In genomic region chr7:5016057-5016456, GRCm38 (mm10) we compare ENCODE assay signal across 8 mouse cellular contexts. TPM values are rescaled to one million over a fixed set of nuclear protein-coding genes. Genes with fewer than 3 reads are reported as not detected.
DNase-seq lines count a peak whose midpoint lies in the region; ATAC-seq and TF ChIP-seq lines count a peak whose summit lies in the region.
"Had no signal": no experiment of that assay in that cellular context is flagged by ENCODE, and none has a peak within 500 bp of the region (broad histone marks: within the 10 kb centered on the region; RNA-seq: fewer than 3 reads in every experiment).

No protein-coding gene starts in this region.

- 45% methylated on average over 3 of the region's 3 CpGs for WGBS in lung, embryonic 15.5 days
- 68% methylated on average over 3 of the region's 3 CpGs for whole genome bisulfite sequencing in limb, embryonic 11.5 days
- WGBS in olfactory bulb, adult 2 months = 61% methylated on average over 3 of the region's 3 CpGs

- H3K4me3 ChIP-seq in lung, embryonic 15.5 days = peak overlapping the region; percentile 77
- peak overlapping the region; percentile 66 for H3K4me3 ChIP-seq in embryonic fibroblast, embryonic 13.5 days (ENCODE audit: insufficient read depth, low read length)
- H3K4me3 ChIP-seq in limb, embryonic 11.5 days (ENCODE audit: low read depth, low read length) = peak overlapping the region; percentile 72
- peak overlapping the region; percentile 79 for H3K4me3 ChIP-seq in olfactory bulb, adult 2 months (ENCODE audit: insufficient read depth, low read depth, low read length)

- H3K27me3 ChIP-seq in lung, embryonic 15.5 days = no peaks in the 10 kb centered on the region
- H3K27me3 ChIP-seq in limb, embryonic 11.5 days (ENCODE audit: control insufficient read depth, insufficient read depth, low read length) = no peaks in the 10 kb centered on the region

- no peaks in the 10 kb centered on the region for H3K9me3 ChIP-seq in lung, embryonic 15.5 days
- no peaks in the 10 kb centered on the region for H3K9me3 ChIP-seq in limb, embryonic 11.5 days (ENCODE audit: control insufficient read depth, low read length)

- peak overlapping the region; percentile 99 for H3K27ac ChIP-seq in lung, embryonic 15.5 days
- H3K27ac ChIP-seq in embryonic fibroblast, embryonic 13.5 days (ENCODE audit: insufficient read depth, low read length) = peak overlapping the region; percentile 72
- H3K27ac ChIP-seq in limb, embryonic 11.5 days (replicated peaks; ENCODE audit: low read depth, low read length) = peak overlapping the region; percentile 98
- H3K27ac ChIP-seq in olfactory bulb, adult 2 months (ENCODE audit: insufficient read depth, low read depth, low read length) = peak overlapping the region; percentile 92; the same call in 1 of the 2 replicates

- DNase-seq in lung, postnatal 4 days = no peak
- DNase-seq in limb, embryonic 11.5 days (ENCODE audit: low spot score) = no peak
- no peak for DNase-seq in frontal cortex, postnatal 36 days (ENCODE audit: low spot score in 2 of 2)
- no peak for DNase-seq in left cerebral cortex, postnatal 14 days (ENCODE audit: low spot score in 2 of 2)

- ATAC-seq in lung, embryonic 15.5 days (ENCODE audit: borderline replicate concordance, extremely low read depth, low FRiP score, low TSS enrichment) = no peak
- ATAC-seq in limb, embryonic 11.5 days (ENCODE audit: insufficient number of reproducible peaks, low FRiP score, low TSS enrichment, low read depth) = no peak

- peak overlapping the region; percentile 67 for H3K9ac ChIP-seq in lung, embryonic 15.5 days
- H3K9ac ChIP-seq in limb, embryonic 11.5 days (ENCODE audit: low read length) = no peak overlapping the region; the same call in 1 of the 2 replicates

- no peak for TF ChIP-seq CTCF in embryonic fibroblast, embryonic 13.5 days (IDR thresholded peaks at IDR 0.05; ENCODE audit: borderline replicate concordance, insufficient read depth, low read length)
- no peak for TF ChIP-seq CTCF in olfactory bulb, adult 2 months (IDR thresholded peaks at IDR 0.05; ENCODE audit: insufficient read depth, low read depth, low read length)

- intact Hi-C loops in left cerebral cortex, postnatal 14 days (cut with DNase I) = loop anchor here (5.0 kb wide), 1 partner anchor 41 kb away; no protein-coding TSS in a partner anchor

- H3K36me3 ChIP-seq in lung, embryonic 15.5 days = peaks cover 17% of the 10 kb centered on the region
- H3K36me3 ChIP-seq in limb, embryonic 11.5 days (ENCODE audit: control insufficient read depth, insufficient read depth, low read length) = peaks cover 15% of the 10 kb centered on the region

- no peak for TF ChIP-seq POLR2A in embryonic fibroblast, embryonic 13.5 days (IDR thresholded peaks at IDR 0.05; ENCODE audit: low read depth, low read length)
- no peak for TF ChIP-seq POLR2A in olfactory bulb, adult 2 months (IDR thresholded peaks at IDR 0.05; ENCODE audit: insufficient read depth, low read depth, low read length)

- peak overlapping the region; percentile 54 for H3K4me2 ChIP-seq in lung, embryonic 15.5 days
- H3K4me2 ChIP-seq in limb, embryonic 11.5 days (ENCODE audit: low read depth, severe bottlenecking) = peak overlapping the region; percentile 47

- peaks cover 23% of the 10 kb centered on the region for H3K4me1 ChIP-seq in lung, embryonic 15.5 days
- peaks cover 2% of the 10 kb centered on the region; the same call in 1 of the 2 replicates for H3K4me1 ChIP-seq in embryonic fibroblast, embryonic 13.5 days (ENCODE audit: control insufficient read depth, insufficient read depth, low read length)
- peaks cover 3% of the 10 kb centered on the region; the same call in 1 of the 2 replicates for H3K4me1 ChIP-seq in limb, embryonic 11.5 days (ENCODE audit: control insufficient read depth, insufficient read depth, low read length)
- H3K4me1 ChIP-seq in olfactory bulb, adult 2 months (ENCODE audit: control insufficient read depth, insufficient read depth, low read length) = peaks cover 4% of the 10 kb centered on the region; the same call in 1 of the 2 replicates

RNA-seq across cellular contexts. Expression of gene Gm44973, which starts 0.8 kb away (rescaled TPM):
- 1.2 TPM in 1 of 2 replicates, not detected in the other for polyA plus RNA-seq in lung, embryonic 15.5 days (2015; fragmentation: Nextera tagmentation; extraction: Ambion mirVana)
- polyA plus RNA-seq in embryonic fibroblast, embryonic 13.5 days (2011; ENCODE audit: insufficient read length, low read depth, missing spikeins) = not detected in 2 replicates
- 0.45 and 1.4 TPM in 2 replicates for polyA plus RNA-seq in limb, embryonic 11.5 days (2014; fragmentation: Nextera tagmentation; extraction: Ambion mirVana)
- polyA plus RNA-seq in olfactory bulb, adult 2 months (2012; ENCODE audit: insufficient read depth, insufficient read length, low replicate concordance, missing spikeins) = not detected in 2 replicates
- not detected for total RNA-seq in left cerebral cortex, postnatal 14 days (2021)
- total RNA-seq: neutrophil, adult 5-6 weeks had no signal

RNA-seq across cellular contexts. Expression of gene Fiz1, which starts 1.6 kb away (rescaled TPM):
- polyA plus RNA-seq in lung, embryonic 15.5 days (2015; fragmentation: Nextera tagmentation; extraction: Ambion mirVana) = 45.5 and 47.3 TPM in 2 replicates
- polyA plus RNA-seq in embryonic fibroblast, embryonic 13.5 days (2011; ENCODE audit: insufficient read length, low read depth, missing spikeins) = 23.6 and 27.5 TPM in 2 replicates
- 51.1 and 52.6 TPM in 2 replicates for polyA plus RNA-seq in limb, embryonic 11.5 days (2014; fragmentation: Nextera tagmentation; extraction: Ambion mirVana)
- polyA plus RNA-seq in olfactory bulb, adult 2 months (2012; ENCODE audit: insufficient read depth, insufficient read length, low replicate concordance, missing spikeins) = not detected in 2 replicates
- 10 to 100 TPM; 24.9 to 25.3 TPM for total RNA-seq in left cerebral cortex, postnatal 14 days (2021)

RNA-seq across cellular contexts. Expression of gene Zfp524, which starts 1.8 kb away (rescaled TPM):
- polyA plus RNA-seq in lung, embryonic 15.5 days (2015; fragmentation: Nextera tagmentation; extraction: Ambion mirVana) = 15.8 TPM in 2 replicates
- 8.7 and 10.5 TPM in 2 replicates for polyA plus RNA-seq in embryonic fibroblast, embryonic 13.5 days (2011; ENCODE audit: insufficient read length, low read depth, missing spikeins)
- 9.3 and 9.6 TPM in 2 replicates for polyA plus RNA-seq in limb, embryonic 11.5 days (2014; fragmentation: Nextera tagmentation; extraction: Ambion mirVana)
- not detected in 2 replicates for polyA plus RNA-seq in olfactory bulb, adult 2 months (2012; ENCODE audit: insufficient read depth, insufficient read length, low replicate concordance, missing spikeins)
- total RNA-seq in left cerebral cortex, postnatal 14 days (2021) = 1 to 10 TPM; 5.3 to 6.7 TPM

RNA-seq across cellular contexts. Expression of gene Zfp865, which starts 4.1 kb away (rescaled TPM):
- 6.4 and 6.7 TPM in 2 replicates for polyA plus RNA-seq in lung, embryonic 15.5 days (2015; fragmentation: Nextera tagmentation; extraction: Ambion mirVana)
- 23.4 and 29.4 TPM in 2 replicates for polyA plus RNA-seq in embryonic fibroblast, embryonic 13.5 days (2011; ENCODE audit: insufficient read length, low read depth, missing spikeins)
- polyA plus RNA-seq in limb, embryonic 11.5 days (2014; fragmentation: Nextera tagmentation; extraction: Ambion mirVana) = 7.5 and 8.2 TPM in 2 replicates
- polyA plus RNA-seq in olfactory bulb, adult 2 months (2012; ENCODE audit: insufficient read depth, insufficient read length, low replicate concordance, missing spikeins) = not detected in 2 replicates
- 10 to 100 TPM; 34.1 to 35.2 TPM for total RNA-seq in left cerebral cortex, postnatal 14 days (2021)

RNA-seq across cellular contexts. Expression of gene Ccdc106, which starts 4.3 kb away (rescaled TPM):
- polyA plus RNA-seq in lung, embryonic 15.5 days (2015; fragmentation: Nextera tagmentation; extraction: Ambion mirVana) = 7.0 and 7.6 TPM in 2 replicates
- polyA plus RNA-seq in embryonic fibroblast, embryonic 13.5 days (2011; ENCODE audit: insufficient read length, low read depth, missing spikeins) = 1.7 and 3.8 TPM in 2 replicates
- 12.5 and 14.4 TPM in 2 replicates for polyA plus RNA-seq in limb, embryonic 11.5 days (2014; fragmentation: Nextera tagmentation; extraction: Ambion mirVana)
- not detected in 2 replicates for polyA plus RNA-seq in olfactory bulb, adult 2 months (2012; ENCODE audit: insufficient read depth, insufficient read length, low replicate concordance, missing spikeins)
- 10 to 100 TPM; 65.7 to 68.5 TPM for total RNA-seq in left cerebral cortex, postnatal 14 days (2021)
